Mouse (Mus musculus) heart, adult 18-20 months (tissue): ENCODE results near the gene Atf7. TPM values are rescaled to one million over a fixed set of nuclear protein-coding genes. Genes with fewer than 3 reads are reported as not detected.
A peak's percentile ranks its signal among the peaks of the same experiment; 100 is the strongest.

ENCODE experiments used
- DNase-seq, 2 experiments: peaks; one replicate each; pipeline ENCODE4 v3.0.0; 2021 to 2022; ENCODE audit warnings: mixed read lengths in 1 of 2
- microRNA-seq, 2 experiments: library from miRNA; unstranded; fragments of <30 nt; microRNA quantifications; one replicate each; pipeline ENCODE4 v1.2.0; 2022
- total RNA-seq, 2 experiments: library from RNA; stranded (reverse); gene quantifications; 2 replicates each; pipeline ENCODE4 v1.2.3; 2021

The Atf7 gene
- total RNA-seq, 2 experiments from 2014 or later: 41.2 to 44.9 TPM

DNA sequence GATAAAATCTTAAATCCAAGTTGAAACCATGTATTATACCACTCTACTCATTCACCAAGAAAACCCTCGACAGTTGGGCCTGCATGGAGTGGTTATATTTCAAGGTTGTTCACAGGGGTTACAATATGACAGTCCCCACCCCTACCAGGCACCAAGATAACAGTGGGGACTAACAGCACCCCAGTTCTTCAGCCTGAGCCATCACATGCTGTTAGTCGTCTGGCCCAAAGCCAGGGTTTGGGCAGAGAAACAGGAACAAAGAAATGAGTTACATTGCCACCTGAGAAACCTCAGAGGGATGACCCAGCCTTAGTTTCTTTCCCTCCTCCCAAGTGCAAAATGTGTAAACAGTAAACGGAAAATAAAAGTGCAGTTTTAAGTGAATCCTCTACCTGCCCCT lies 125.9 kb downstream of the Atf7 start:
- no peak for DNase-seq

DNA sequence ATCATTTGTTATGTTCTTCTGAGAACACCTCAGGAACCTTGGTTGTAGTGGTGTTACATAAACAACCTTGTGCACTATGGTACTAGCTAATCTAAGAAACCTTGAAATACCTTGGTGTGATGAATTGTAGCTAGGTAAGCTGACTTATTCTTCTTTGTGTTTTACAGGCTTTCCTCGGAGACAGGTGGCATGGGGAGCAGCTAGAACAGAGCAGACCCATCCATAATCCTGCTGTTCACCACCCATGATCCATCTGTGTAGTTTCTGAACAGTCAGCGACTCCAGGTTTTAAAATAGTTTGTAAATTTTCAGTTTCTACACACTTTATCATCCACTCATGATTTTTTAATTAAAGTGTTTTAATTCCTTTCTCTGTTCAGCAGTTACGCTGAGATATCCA lies 126.9 kb downstream of the Atf7 start:
- DNase-seq: no peak

DNA sequence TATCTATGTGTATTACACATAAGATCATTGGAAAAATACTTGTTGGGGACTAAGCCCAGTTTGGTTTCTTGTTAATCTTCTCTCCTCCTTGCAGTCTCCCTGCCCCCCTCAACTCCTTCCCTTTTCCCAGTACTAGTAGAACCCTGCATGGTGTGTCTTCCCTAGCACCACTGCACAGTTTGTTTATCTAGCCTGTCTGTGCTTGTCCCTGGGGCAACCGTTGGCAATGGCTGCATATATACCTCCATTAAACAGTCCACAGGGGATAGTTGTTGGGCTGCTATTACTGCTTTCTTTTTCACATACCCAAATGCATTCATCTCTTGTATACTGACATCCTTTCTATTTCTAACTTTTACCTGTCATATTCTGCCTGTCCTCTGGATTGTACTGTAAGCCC lies 137.6 kb downstream of the Atf7 start:
- no peak for DNase-seq

DNA sequence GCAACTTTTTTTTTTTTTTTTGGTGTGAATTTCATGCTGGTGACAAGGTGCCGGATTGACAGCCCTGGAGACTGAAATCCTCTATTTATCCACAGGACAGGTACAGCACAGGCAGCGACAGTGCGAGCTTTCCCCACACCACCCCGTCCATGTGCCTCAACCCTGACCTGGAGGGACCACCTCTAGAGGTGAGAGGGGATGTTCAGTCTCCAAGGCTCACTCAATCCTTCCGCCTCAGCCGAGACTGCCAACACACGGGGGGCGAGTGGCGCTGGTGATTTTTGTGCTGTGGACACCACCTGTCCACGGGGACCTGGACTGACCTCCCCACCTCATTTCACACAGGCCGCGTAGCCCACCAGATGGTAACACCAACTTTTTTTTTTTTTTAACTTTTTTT lies 139.4 kb downstream of the Atf7 start:
- DNase-seq: no peak

DNA sequence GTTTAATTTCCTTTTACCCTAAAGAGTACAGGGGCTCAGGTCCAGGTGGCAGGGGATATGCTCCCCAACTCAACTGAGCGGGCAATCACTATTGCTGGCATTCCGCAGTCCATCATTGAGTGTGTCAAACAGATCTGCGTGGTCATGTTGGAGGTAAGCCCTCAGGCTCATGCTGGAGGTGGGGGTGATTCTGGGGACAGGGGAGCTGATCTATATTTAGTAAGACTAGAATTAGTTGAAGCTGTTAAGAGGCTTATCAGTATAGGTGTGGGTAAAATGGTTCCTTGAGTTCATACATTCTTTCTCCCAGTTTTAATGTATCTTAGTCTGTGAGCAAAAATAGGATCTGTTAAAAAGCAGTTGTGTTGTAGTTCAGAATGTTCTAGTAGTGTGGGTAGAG lies 142.1 kb downstream of the Atf7 start:
- DNase-seq: peak in 1 of 2 experiments; percentile 41

Small RNAs within 50 kb of the gene (microRNA-seq; reads per million reads assigned to microRNA genes)
- gene Mir688: 0 reads per million in 2 experiments

Other genes with a start within 250 kb of the Atf7 start
- gene Sp1, start 219.3 kb downstream of the Atf7 start, total RNA-seq: 10 to 100 TPM; 31.9 to 39.6 TPM
- under 1 TPM; 0.39 to 0.97 TPM for gene Amhr2, start 180.1 kb downstream of the Atf7 start, total RNA-seq
- 10 to 100 TPM; 20.3 to 24.4 TPM for gene Prr13, start 166.4 kb downstream of the Atf7 start, total RNA-seq
- gene Pcbp2, start 154.9 kb downstream of the Atf7 start, total RNA-seq: 100 to 1,000 TPM; 418 to 491 TPM
- not detected for gene Gm10337, start 121.7 kb downstream of the Atf7 start, total RNA-seq
- 1 to 10 TPM; 1.8 to 2.3 TPM for gene Map3k12, start 108.4 kb downstream of the Atf7 start, total RNA-seq
- 10 to 100 TPM; 40.1 to 43.0 TPM for gene Tarbp2, start 107.3 kb downstream of the Atf7 start, total RNA-seq
- gene Npff, start 100.5 kb downstream of the Atf7 start, total RNA-seq: under 1 TPM; 0.87 to 0.92 TPM
- gene Gm28047, start 397 bp downstream of the Atf7 start, total RNA-seq: 1 to 10 TPM in 1 of 2 experiments, not detected in 1; 2.5 TPM
- gene Atp5g2, start 46.9 kb upstream of the Atf7 start, total RNA-seq: 10 to 100 TPM; 28.4 to 50.6 TPM
- gene Calcoco1, start 96.7 kb upstream of the Atf7 start, total RNA-seq: 100 to 1,000 TPM; 105 to 119 TPM